Mouse (Mus musculus): ENCODE results near the gene Syngr4. TPM values are rescaled to one million over a fixed set of nuclear protein-coding genes. Genes with fewer than 3 reads are reported as not detected.

Gene Syngr4
- polyA plus RNA-seq, 1 experiment from 2014 or later = 0.86 TPM

DNA sequence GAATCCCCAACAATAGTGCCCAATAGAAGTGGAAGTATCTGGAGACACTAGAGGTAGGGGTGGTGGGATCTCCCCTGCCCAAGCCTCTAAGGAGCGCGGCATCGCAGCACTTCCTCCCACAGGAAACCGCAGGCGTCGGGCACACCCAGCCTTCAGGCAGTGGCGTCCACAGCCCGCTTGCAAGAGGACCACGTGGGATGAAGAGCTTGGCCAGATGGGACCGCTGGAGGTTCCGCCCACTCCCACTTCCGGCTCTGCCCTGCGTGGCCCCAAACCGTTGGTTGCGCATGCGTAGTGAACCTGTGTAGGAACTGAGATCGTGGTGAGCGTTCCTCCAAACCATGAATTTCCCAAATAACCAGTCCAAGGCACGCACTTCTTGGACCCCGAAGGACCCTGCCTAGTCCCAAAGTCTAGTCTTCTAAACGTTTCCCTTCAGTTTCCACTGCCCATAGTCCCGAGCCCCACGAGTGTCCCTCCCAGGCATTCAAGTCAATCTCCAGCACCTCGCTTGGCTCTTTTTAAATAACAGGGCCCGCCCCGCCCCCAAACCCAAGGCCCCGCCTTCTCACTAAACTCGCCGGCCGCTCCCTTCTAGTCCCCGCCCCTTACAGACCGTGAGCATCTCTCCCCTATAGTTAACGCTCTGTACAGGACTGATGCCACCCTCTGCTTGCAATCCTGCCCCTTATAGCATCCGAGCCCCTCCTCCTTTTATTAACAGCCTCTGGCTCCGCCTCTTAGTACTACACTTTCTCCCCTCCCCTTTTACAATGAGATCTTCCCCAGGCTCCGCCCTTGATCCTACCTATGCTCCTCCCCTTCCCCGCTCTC is 26.6 kb upstream of the Syngr4 start:
- peaks cover 3% of the 10 kb centered on the region; the same call in 1 of the 2 replicates for H3K36me3 ChIP-seq
- peaks cover 60% of the 10 kb centered on the region for H3K4me1 ChIP-seq (replicated peaks)
- peak overlapping the region; percentile 76 for H3K4me2 ChIP-seq
- peak; percentile 90 for DNase-seq
- peak overlapping the region; percentile 57 for H3K9ac ChIP-seq
- 0 out of 2 replicates have a peak, but pooled peaks cover under 1% of the 10 kb centered on the region for H3K27me3 ChIP-seq
- peak overlapping the region; percentile 58 for H3K4me3 ChIP-seq (replicated peaks)
- H3K27ac ChIP-seq = peak overlapping the region; percentile 86
- under 1% methylated on average over 37 of the region's 37 CpGs for WGBS (ENCODE audit: insufficient replicate concordance)
- ATAC-seq (ENCODE audit: low read depth) = peak; percentile 82
- H3K9me3 ChIP-seq (replicated peaks) = no peaks in the 10 kb centered on the region

DNA sequence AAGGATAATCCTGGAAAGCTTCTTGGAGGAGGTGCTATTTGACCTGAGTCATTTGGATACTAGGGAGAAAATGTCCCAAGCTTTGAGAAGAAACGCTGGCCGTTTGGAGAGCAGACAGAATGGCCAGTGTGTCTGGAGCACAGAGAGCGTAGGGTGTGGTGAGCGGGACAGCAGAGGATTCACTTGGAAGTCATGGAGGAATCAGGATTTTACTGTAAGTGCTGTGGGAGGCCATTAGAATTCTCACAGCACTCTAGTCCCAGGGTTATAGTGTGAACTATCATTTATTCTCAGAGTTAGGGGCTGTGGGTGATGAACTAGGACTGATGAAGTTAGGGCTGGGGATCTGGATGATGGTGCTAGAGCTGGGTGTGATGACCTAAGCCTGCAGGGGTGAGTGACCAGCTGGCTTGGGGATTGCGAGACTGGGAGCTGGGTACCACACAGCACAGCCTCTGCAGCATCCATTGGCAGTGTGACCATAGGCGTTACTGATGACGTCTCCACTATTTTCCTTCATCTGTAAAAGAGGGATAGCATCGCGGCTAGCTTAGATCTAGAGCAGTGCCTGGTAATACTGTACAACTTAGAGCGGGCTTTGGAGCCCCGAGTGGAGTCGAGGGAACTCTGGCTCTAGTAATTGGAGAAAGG is 25.6 kb upstream of the Syngr4 start:
- 54% methylated on average over 12 of the region's 12 CpGs for WGBS (ENCODE audit: insufficient replicate concordance)
- H3K4me3 ChIP-seq (replicated peaks) = peak overlapping the region; percentile 58; the same call in 1 of the 2 replicates
- H3K36me3 ChIP-seq = peaks cover 9% of the 10 kb centered on the region; the same call in 1 of the 2 replicates
- peak overlapping the region; percentile 76 for H3K4me2 ChIP-seq
- no peaks in the 10 kb centered on the region for H3K9me3 ChIP-seq (replicated peaks)
- ATAC-seq (ENCODE audit: low read depth) = no peak
- no peaks in the 10 kb centered on the region for H3K27me3 ChIP-seq
- no peak for DNase-seq
- H3K4me1 ChIP-seq (replicated peaks) = peaks cover 70% of the 10 kb centered on the region
- H3K9ac ChIP-seq = peak overlapping the region; percentile 69; the same call in 1 of the 2 replicates
- H3K27ac ChIP-seq = peak overlapping the region; percentile 86

DNA sequence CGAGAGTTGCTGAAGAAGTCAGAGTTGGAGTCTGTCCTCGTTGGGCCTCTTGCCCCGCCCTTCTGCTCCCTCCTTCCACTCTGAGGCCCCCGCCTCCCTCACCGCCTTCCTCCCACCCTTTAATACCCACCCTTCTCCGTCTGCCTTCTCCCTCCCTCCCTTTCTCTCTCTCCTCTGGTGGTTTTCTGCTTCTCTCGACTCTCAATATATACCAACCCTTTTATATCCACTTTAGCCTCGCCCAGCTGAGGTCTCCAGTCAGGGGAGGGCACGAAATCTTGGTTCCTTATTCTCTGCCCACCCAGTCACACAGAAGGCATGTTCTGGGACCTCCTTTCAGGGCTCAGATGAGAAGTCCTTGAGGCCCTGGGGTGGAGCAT is 24.7 kb upstream of the Syngr4 start, which contains the start of gene Emp3:
Gene Emp3, minus strand, starts transcription at position 163 of the 380 bp plus-strand sequence.
- Histone ChIP-seq H3K27ac (peak within 1 kb of the TSS; percentile 86), H3K4me2 (peak within 1 kb of the TSS; percentile 76), H3K9ac (peak within 1 kb of the TSS; percentile 69), H3K4me1 (replicated peaks) (peaks cover 79% of the 10 kb centered on the region), H3K9me3 (replicated peaks) (no peaks in the 10 kb centered on the region), H3K36me3 (peaks cover 9% of the 10 kb centered on the region; the same call in 1 of the 2 replicates), H3K27me3 (no peaks in the 10 kb centered on the region), H3K4me3 (replicated peaks) (peak within 1 kb of the TSS; percentile 54)
- DNase-seq (peak; percentile 38), ATAC-seq (ENCODE audit: low read depth) (peak; percentile 41; the same call in 1 of the 2 replicates)
- 8% methylated on average over 9 of the region's 9 CpGs for WGBS (ENCODE audit: insufficient replicate concordance)

DNA sequence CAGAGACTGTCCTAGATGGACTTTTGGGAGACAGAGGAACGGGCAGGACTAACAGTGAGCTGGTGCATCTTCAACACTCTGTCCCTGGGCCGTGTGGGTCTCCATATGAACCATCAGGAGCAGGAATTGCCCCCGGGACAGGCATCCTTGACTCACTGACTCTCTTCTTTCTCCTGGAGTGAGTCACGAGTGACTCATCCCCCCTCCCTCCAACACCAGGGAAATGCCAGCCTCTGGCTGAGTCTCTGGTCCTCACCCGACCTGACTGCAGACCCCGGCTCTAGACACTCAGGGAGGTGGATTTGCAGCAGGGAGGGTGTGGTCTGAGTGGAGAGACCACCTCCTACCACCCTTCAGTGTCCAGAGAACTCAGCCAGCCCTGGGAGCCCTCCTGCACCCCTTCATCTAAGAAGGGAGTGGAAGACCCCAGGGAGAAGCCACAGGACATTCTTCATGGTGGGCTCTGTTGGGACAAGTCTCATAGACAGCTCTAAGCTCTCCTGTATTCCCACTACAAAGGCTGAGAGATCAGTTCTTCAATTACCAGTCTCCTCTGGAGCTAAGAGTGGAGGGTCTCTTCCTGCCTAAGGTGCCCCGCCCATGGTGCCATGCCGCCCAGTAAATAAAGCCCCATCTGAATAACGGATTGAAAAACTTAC is 24.2 kb upstream of the Syngr4 start:
- no peak for DNase-seq
- ATAC-seq (ENCODE audit: low read depth) = no peak
- peak overlapping the region; percentile 86 for H3K27ac ChIP-seq
- H3K27me3 ChIP-seq = no peaks in the 10 kb centered on the region
- peaks cover 9% of the 10 kb centered on the region; the same call in 1 of the 2 replicates for H3K36me3 ChIP-seq
- peak overlapping the region; percentile 54 for H3K4me3 ChIP-seq (replicated peaks)
- peak overlapping the region; percentile 65 for H3K4me2 ChIP-seq
- H3K9ac ChIP-seq = peak overlapping the region; percentile 69
- no peaks in the 10 kb centered on the region for H3K9me3 ChIP-seq (replicated peaks)
- peaks cover 84% of the 10 kb centered on the region for H3K4me1 ChIP-seq (replicated peaks)
- 16% methylated on average over 9 of the region's 9 CpGs for WGBS (ENCODE audit: insufficient replicate concordance)

DNA sequence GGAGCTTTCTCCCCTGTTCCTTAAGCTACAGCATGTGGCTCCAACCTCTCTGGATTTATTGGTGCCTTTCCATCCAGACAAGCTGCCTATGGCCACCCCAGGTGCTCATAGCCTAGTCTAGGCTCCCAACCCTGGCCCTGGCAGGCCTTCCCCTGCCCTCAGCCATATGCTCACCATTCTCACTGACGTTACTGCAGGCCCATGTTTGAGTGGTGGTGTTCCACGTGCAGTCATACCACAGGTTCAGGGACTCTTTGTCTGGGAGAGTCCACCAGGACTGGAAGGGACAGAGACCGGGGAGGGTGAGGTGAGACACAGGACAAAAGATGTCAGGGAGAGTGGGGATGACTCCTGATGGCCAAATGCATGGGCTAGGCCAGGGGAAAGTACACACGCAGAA is 23.2 kb upstream of the Syngr4 start:
- H3K36me3 ChIP-seq = peaks cover 12% of the 10 kb centered on the region; the same call in 1 of the 2 replicates
- WGBS (ENCODE audit: insufficient replicate concordance) = 56% methylated on average over 4 of the region's 4 CpGs

DNA sequence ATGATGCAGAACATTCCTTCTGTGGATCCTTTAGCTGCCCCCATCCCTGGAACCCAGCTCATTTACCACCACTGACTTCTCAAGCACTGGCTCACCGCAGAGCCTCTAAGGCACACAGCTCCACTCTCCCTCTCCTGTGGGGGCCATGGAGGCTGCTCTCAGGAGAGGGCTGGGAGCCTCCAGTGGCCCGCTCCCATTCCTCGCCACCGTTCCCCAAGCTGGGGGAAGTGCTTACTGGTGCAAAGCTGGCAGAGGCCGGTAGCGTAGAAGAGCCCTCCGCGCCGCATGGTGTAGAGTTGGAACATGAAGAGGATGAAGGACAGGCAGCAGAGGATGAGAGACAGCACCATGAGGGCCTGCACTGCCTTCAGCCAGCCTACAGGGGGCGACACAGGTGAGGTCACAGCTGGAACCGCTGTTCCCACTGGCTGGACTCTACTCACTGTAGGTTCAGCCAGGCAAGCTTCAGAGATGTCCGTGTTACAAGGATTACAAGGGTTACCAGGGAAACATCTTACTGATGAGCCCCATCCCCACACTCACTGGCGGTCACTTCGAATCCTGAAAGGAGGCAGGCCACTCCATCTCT is 22.7 kb upstream of the Syngr4 start:
- Histone ChIP-seq H3K36me3 (peaks cover 15% of the 10 kb centered on the region; the same call in 1 of the 2 replicates), H3K27me3 (no peaks in the 10 kb centered on the region), H3K9ac (peak overlapping the region; percentile 69; the same call in 1 of the 2 replicates), H3K27ac (0 out of 2 replicates have a peak overlapping the region, but pooled peaks have one; percentile 7), H3K9me3 (replicated peaks) (no peaks in the 10 kb centered on the region), H3K4me1 (replicated peaks) (peaks cover 76% of the 10 kb centered on the region), H3K4me3 (replicated peaks) (no peak overlapping the region), H3K4me2 (peak overlapping the region; percentile 65)
- no peak for DNase-seq
- ATAC-seq (ENCODE audit: low read depth) = no peak
- 77% methylated on average over 14 of the region's 14 CpGs for WGBS (ENCODE audit: insufficient replicate concordance)

More for the DNA sequence above, 23.2 kb upstream of the Syngr4 start:
- Histone ChIP-seq H3K9me3 (replicated peaks) (no peaks in the 10 kb centered on the region), H3K27ac (peak overlapping the region; percentile 7; the same call in 1 of the 2 replicates), H3K4me3 (replicated peaks) (peak overlapping the region; percentile 54), H3K27me3 (no peaks in the 10 kb centered on the region), H3K4me1 (replicated peaks) (peaks cover 82% of the 10 kb centered on the region), H3K9ac (peak overlapping the region; percentile 69), H3K4me2 (peak overlapping the region; percentile 65)
- DNase-seq (no peak), ATAC-seq (ENCODE audit: low read depth) (no peak)

DNA sequence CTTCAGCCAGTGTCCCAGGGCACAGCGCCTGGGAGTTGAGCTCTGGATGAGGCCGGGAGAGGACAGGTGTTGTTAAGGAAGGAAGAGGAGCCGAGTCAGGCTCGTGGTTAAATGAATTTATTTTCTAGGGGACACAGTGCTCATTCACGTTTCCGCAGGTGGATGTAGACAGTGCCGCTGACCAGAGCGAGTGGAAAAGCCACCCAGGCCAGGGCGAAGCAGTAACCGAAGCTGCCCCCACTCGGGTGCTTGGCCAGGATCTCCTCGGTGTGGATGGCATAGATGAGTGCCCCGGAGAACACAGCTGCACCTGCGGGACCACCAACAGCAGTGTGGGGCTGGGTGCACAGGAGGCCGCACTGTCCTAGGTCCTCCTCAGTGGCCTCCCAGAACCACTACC is 21.4 kb upstream of the Syngr4 start:
- no peak overlapping the region for H3K4me2 ChIP-seq
- ATAC-seq (ENCODE audit: low read depth) = no peak
- H3K9ac ChIP-seq = no peak overlapping the region; the same call in 1 of the 2 replicates
- H3K4me1 ChIP-seq (replicated peaks) = peaks cover 64% of the 10 kb centered on the region
- WGBS (ENCODE audit: insufficient replicate concordance) = 77% methylated on average over 15 of the region's 15 CpGs
- H3K36me3 ChIP-seq = peaks cover 15% of the 10 kb centered on the region; the same call in 1 of the 2 replicates
- H3K9me3 ChIP-seq (replicated peaks) = no peaks in the 10 kb centered on the region
- no peaks in the 10 kb centered on the region for H3K27me3 ChIP-seq
- 0 out of 2 replicates have a peak overlapping the region, but pooled peaks have one; percentile 57 for H3K27ac ChIP-seq
- no peak for DNase-seq
- H3K4me3 ChIP-seq (replicated peaks) = no peak overlapping the region

DNA sequence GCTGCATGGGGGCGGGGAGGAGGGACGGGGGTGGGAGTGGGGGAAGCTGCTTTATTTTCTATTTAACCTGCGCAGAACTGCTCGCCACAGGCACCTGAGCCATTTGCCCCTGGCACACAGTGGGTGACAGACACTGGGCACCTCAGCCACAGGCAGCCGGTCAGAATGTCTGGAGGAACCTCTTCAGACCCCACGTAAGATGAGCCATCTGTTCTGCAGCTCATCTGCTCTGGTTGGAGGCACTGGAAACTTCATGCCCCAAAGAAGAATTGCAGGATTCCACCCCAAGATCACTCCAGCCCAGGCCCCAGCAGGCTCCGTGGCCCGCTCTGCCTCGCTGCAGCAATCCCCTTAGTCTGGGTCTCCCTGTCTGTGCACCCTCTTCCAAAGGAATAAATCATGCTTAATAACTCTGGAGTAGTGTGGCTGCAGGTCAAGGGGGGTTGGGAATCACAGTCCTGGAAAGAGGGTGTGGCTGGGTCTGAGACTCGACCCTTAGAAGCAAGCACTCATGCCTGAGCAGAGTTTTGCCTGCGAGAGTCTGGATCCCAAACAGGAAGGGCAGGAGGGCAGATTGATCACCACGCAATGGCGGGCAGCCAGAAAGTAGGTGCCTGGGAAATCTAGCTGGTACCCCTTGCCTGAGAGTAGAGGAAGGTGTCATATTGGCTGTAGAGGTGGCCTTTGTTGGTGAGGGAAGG is 20.6 kb upstream of the Syngr4 start:
- Histone ChIP-seq H3K9me3 (replicated peaks) (no peaks in the 10 kb centered on the region), H3K27ac (peak overlapping the region; percentile 57; the same call in 1 of the 2 replicates), H3K4me3 (replicated peaks) (peak overlapping the region; percentile 43; the same call in 1 of the 2 replicates), H3K9ac (peak overlapping the region; percentile 37), H3K4me1 (replicated peaks) (peaks cover 56% of the 10 kb centered on the region), H3K27me3 (no peaks in the 10 kb centered on the region), H3K4me2 (peak overlapping the region; percentile 56), H3K36me3 (peaks cover 15% of the 10 kb centered on the region; the same call in 1 of the 2 replicates)
- WGBS (ENCODE audit: insufficient replicate concordance) = 42% methylated on average over 13 of the region's 13 CpGs
- DNase-seq (no peak), ATAC-seq (ENCODE audit: low read depth) (no peak)

DNA sequence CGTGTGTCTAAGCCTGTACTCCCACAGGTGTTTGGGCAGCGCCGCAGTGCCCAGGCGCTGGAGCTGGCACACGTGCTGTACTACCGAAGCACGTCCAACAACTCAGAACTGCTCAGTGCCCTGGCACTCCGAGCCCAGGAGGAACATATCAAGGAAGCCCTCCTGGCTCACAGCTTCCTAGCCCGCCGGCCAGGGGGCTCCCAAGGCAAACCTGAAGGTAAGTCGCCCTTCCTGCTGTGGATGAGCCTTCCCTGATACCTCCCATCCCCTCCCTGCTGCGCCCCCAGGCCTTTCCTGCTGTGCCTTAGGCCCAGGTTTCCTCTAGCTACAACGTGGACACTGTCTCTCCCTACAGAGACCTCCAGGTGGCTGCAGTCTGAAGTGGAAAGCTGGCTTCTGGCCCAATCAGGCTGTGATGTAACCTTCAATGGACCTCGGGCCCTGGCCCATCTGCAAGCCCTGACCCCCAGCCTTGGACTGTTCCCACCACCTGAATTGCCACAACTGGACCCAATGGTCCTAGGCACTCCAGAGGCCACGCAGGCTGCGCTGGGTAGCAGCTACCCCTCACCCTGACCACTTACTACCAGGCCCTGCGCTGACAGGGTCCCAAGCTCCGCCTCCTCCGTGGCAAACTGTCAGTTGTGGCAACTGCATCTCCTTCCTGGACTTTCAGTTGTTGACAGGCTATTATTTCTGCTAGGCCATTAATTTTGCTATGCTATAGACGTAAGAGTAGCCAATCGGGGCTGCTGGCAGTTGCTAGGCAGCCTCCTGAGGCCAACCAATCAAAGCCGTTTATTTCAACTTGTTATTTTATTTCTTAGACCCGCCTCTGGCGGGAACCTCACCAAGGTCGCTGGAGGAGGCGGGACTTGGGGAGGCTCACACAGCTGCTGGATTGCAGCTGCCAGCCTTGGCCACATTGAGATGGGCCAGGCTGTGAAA is 19.8 kb upstream of the Syngr4 start:
- H3K4me1 ChIP-seq (replicated peaks) = peaks cover 48% of the 10 kb centered on the region
- ATAC-seq (ENCODE audit: low read depth) = peak; percentile 48
- no peaks in the 10 kb centered on the region for H3K27me3 ChIP-seq
- WGBS (ENCODE audit: insufficient replicate concordance) = 45% methylated on average over 26 of the region's 26 CpGs
- peak overlapping the region; percentile 56 for H3K4me2 ChIP-seq
- peak; percentile 29 for DNase-seq
- H3K9me3 ChIP-seq (replicated peaks) = no peaks in the 10 kb centered on the region
- H3K4me3 ChIP-seq (replicated peaks) = peak overlapping the region; percentile 43
- H3K27ac ChIP-seq = peak overlapping the region; percentile 57
- peaks cover 15% of the 10 kb centered on the region for H3K36me3 ChIP-seq
- peak overlapping the region; percentile 37 for H3K9ac ChIP-seq
